Mouse (Mus musculus) midbrain, embryonic 13.5 days (tissue): ENCODE results near the gene Olfr1246. TPM values are rescaled to one million over a fixed set of nuclear protein-coding genes. Genes with fewer than 3 reads are reported as not detected.
"Not testable (repeated sequence)": the region's sequence is repeated elsewhere in the genome, so short reads cannot be mapped to it uniquely, and the experiment has no call there.

ENCODE experiments used
- ATAC-seq: fragments of 200-750 bp; cut with Nextera tagmentation; 2 replicates; pipeline ENCODE4 v1.8.0; 2017; ENCODE audit warnings: mild to moderate bottlenecking, moderate TSS enrichment, moderate library complexity
- H3K27ac ChIP-seq: fragments of 300-500 bp; sonication (generic); 2 replicates; pipeline ENCODE4 v1.5.1; 2015; ENCODE audit warnings: inconsistent platforms, mild to moderate bottlenecking, moderate library complexity
- H3K27me3 ChIP-seq: fragments of 300-500 bp; sonication (generic); 2 replicates; pipeline ENCODE4 v1.6.1; 2015; ENCODE audit warnings: mild to moderate bottlenecking, inconsistent platforms
- H3K36me3 ChIP-seq: fragments of 300-500 bp; sonication (generic); 2 replicates; pipeline ENCODE4 v1.6.1; 2015; ENCODE audit warnings: mild to moderate bottlenecking, inconsistent platforms
- H3K4me1 ChIP-seq: fragments of 300-500 bp; sonication (generic); replicated peaks from 2 replicates; pipeline ENCODE4 v1.6.1; 2015; ENCODE audit warnings: inconsistent platforms
- H3K4me2 ChIP-seq: fragments of 300-500 bp; sonication (generic); replicated peaks from 2 replicates; pipeline ENCODE4 v1.6.1; 2015; ENCODE audit warnings: moderate library complexity, mild to moderate bottlenecking, inconsistent platforms
- H3K4me3 ChIP-seq: fragments of 300-500 bp; sonication (generic); replicated peaks from 2 replicates; pipeline ENCODE4 v1.5.1; 2015; ENCODE audit warnings: mild to moderate bottlenecking, inconsistent platforms
- H3K9ac ChIP-seq: fragments of 300-500 bp; sonication (generic); replicated peaks from 2 replicates; pipeline ENCODE4 v1.6.1; 2015; ENCODE audit warnings: mild to moderate bottlenecking, inconsistent platforms
- H3K9me3 ChIP-seq: fragments of 300-500 bp; sonication (generic); 2 replicates; pipeline ENCODE4 v1.6.1; 2016; ENCODE audit warnings: mild to moderate bottlenecking, inconsistent platforms
- WGBS: fragments of 180-500 bp; shearing (Covaris S2); methylation state at CpG from one replicate; pipeline ENCODE4 v1.1.7; 2015; 5-methylcytosine and 5-hydroxymethylcytosine counted together
- polyA plus RNA-seq: library from polyadenylated mRNA; unstranded; fragments of >200 nt; fragmentation: Nextera tagmentation; extraction: Ambion mirVana; gene quantifications from 2 replicates; pipeline ENCODE4 v1.2.1, GENCODE M21; 2015

The Olfr1246 gene
- not detected in 2 replicates for polyA plus RNA-seq

DNA sequence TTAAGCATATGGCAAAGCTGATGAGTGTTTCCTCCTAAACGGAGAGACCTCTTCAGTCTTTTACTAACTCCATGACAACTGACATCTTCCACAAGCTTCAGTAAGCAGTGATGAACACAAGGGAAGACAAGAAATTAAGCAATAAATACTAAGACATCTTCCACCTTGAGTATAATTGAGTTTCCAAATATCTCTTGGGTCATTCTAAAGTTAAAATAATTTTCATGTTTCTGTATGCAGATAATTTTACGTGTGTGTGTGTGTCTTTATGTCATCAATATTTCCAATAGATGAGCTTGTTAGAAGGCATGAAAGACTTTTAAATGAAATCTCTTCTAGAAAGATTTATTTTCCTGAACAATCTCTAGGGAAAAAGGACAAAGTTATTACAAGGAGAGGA, at the start of gene Olfr1246:
Olfr1246 (minus strand) TSS at position 101 of the 400 bp plus-strand sequence.
- ATAC-seq = no peak
- H3K27me3 ChIP-seq = no peaks in the 10 kb centered on the region
- H3K36me3 ChIP-seq = no peaks in the 10 kb centered on the region
- H3K4me3 ChIP-seq = no peak within 1 kb of the TSS
- H3K9me3 ChIP-seq = no peaks in the 10 kb centered on the region
- no peaks in the 10 kb centered on the region for H3K4me1 ChIP-seq
- H3K27ac ChIP-seq = no peak within 1 kb of the TSS
- H3K9ac ChIP-seq = no peak within 1 kb of the TSS
- WGBS = 83% methylated on average over 2 of the region's 2 CpGs
- no peak within 1 kb of the TSS for H3K4me2 ChIP-seq

DNA sequence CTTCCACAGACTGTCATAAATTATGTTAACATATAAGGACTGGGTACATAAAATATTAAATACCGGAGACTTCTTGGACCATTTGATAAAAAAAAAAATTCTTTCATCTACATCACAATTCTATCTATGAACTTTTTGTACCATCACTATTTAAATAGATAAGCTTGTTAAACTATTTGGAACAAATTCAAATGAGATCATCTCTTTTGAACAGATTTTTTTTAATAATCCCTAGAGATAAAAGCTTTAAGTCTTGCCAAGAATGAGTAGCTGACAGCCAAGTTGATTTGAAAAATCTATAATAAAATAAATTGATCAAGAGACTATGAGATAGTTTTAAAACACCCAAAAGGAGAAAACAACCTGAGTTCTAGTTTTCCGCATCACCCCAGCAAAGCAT, 41.9 kb upstream of the Olfr1246 start, which contains the start of gene Olfr1249:
Olfr1249 (minus strand) TSS at position 101 of the 400 bp plus-strand sequence.
- Histone ChIP-seq H3K36me3 (no peaks in the 10 kb centered on the region), H3K4me3 (no peak within 1 kb of the TSS), H3K4me2 (no peak within 1 kb of the TSS), H3K9ac (no peak within 1 kb of the TSS), H3K27me3 (no peaks in the 10 kb centered on the region), H3K9me3 (no peaks in the 10 kb centered on the region), H3K27ac (no peak within 1 kb of the TSS), H3K4me1 (no peaks in the 10 kb centered on the region)
- ATAC-seq = no peak
- 91% methylated on average over 2 of the region's 2 CpGs for WGBS

DNA sequence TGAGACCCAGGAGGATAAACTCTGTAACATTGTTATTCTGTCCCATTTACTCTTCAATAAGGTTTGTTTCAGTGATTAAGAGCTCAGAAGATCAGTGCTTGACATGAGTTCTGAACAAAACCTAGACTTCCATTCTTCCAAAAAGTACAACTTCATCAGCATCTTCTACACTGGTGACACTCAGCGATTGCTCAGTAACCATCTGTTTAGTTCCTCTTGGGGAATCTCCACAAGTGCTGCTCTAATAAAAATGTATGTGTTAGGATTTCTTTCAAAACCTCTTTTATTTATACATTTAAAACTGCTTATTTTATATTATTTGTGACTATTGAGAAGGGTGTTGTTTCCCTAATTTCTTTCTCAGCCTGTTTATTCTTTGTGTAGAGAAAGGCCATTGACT, 25.2 kb upstream of the Olfr1246 start, which contains the start of gene Olfr1248:
Olfr1248 (minus strand) TSS at position 101 of the 400 bp plus-strand sequence.
- H3K27ac ChIP-seq, H3K9ac ChIP-seq, ATAC-seq, H3K4me3 ChIP-seq, H3K36me3 ChIP-seq, H3K9me3 ChIP-seq, H3K4me2 ChIP-seq, H3K4me1 ChIP-seq, H3K27me3 ChIP-seq: not testable (repeated sequence)
- 94% methylated on average over 1 of the region's 1 CpGs for WGBS

DNA sequence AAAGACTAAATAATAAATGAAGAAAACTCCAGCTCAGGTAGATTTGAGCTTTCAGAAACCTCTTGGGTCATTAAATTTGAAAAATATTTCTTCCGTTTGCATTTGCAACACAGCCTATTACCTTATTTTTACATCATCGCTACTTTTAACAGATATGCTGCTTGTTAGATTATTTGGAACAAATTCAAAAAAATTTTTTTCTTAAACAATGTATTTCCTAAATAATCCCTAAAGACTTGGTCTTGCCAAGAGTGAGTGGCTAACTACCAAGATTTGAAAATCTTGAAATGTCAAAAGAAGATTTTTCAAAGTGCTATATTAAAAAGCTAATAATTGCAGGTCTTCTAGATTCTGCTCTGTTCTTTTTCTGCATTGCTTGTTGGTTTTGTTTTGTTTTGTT, 21.1 kb upstream of the Olfr1246 start, which contains the start of gene Olfr1247:
Olfr1247 (minus strand) TSS at position 101 of the 400 bp plus-strand sequence.
- WGBS = 92% methylated on average over 2 of the region's 2 CpGs
- no peaks in the 10 kb centered on the region for H3K36me3 ChIP-seq
- no peak for ATAC-seq
- H3K9me3 ChIP-seq = no peaks in the 10 kb centered on the region
- H3K27ac ChIP-seq = no peak within 1 kb of the TSS
- no peak within 1 kb of the TSS for H3K4me2 ChIP-seq
- no peak within 1 kb of the TSS for H3K4me3 ChIP-seq
- no peaks in the 10 kb centered on the region for H3K27me3 ChIP-seq
- H3K9ac ChIP-seq = no peak within 1 kb of the TSS
- H3K4me1 ChIP-seq = no peaks in the 10 kb centered on the region

DNA sequence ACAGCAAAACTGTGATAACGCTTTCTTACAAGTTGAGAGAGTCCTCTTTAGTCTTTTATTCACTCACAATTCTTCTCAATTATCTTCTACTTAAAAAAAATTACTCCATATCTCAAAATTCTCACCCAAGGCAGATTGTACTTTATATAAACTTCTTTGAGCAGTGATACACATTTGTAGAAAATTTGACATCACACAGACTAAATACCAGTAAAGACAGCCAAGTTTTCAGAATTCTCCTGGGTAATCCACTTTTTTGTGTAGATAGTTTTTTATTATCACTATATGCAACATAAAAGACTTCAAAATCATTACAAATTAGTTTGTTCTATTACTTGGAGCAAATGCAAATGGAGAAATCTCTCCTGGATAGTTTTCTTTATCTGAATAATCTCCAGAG, 14.6 kb downstream of the Olfr1246 start, which contains the start of gene Olfr1245:
Olfr1245 (minus strand) TSS at position 101 of the 400 bp plus-strand sequence.
- no peak within 1 kb of the TSS for H3K9ac ChIP-seq
- no peak within 1 kb of the TSS for H3K4me2 ChIP-seq
- H3K4me3 ChIP-seq = no peak within 1 kb of the TSS
- H3K4me1 ChIP-seq = no peaks in the 10 kb centered on the region
- WGBS = 87% methylated on average over 1 of the region's 1 CpGs
- H3K27me3 ChIP-seq = no peaks in the 10 kb centered on the region
- H3K36me3 ChIP-seq = no peaks in the 10 kb centered on the region
- no peaks in the 10 kb centered on the region for H3K9me3 ChIP-seq
- no peak within 1 kb of the TSS for H3K27ac ChIP-seq
- no peak for ATAC-seq

GRCm38 (mm10) chr2:89562706-89563105, 30.3 kb downstream of the Olfr1246 start:
- 58% methylated on average over 2 of the region's 2 CpGs for WGBS
- not testable (repeated sequence) for H3K9ac ChIP-seq, H3K27me3 ChIP-seq, H3K4me3 ChIP-seq, H3K4me2 ChIP-seq, ATAC-seq, H3K27ac ChIP-seq, H3K4me1 ChIP-seq, H3K36me3 ChIP-seq, H3K9me3 ChIP-seq

- ATAC-seq = no peak
- Histone ChIP-seq H3K4me2 (no peak overlapping the region), H3K9me3 (no peaks in the 10 kb centered on the region), H3K27me3 (no peaks in the 10 kb centered on the region), H3K4me3 (no peak overlapping the region), H3K9ac (no peak overlapping the region), H3K27ac (no peak overlapping the region), H3K36me3 (no peaks in the 10 kb centered on the region), H3K4me1 (no peaks in the 10 kb centered on the region)
- 60% methylated on average over 2 of the region's 2 CpGs for WGBS
Observed at GRCm38 (mm10) chr2:89544516-89544915, 48.4 kb downstream of the Olfr1246 start.

DNA sequence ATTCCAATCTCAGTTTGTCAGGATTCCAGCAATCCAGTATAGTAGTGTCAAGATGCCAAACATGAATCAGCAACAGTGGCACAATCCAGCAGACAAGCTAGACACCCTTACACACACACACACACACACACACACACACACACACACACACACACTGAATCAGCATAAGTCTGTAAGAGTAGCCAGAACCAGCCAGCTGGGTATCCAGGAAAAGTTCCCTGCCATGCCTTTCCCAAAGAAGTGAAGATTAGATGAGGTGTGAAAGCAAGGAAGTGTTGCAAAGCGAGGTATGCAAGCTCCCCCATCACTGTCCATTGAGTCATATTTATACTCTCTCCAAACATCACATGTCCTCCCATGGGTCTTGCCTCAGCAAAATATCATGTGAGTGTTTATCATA, 53.0 kb downstream of the Olfr1246 start:
- 67% methylated on average over 1 of the region's 1 CpGs for WGBS
- no peaks in the 10 kb centered on the region for H3K9me3 ChIP-seq
- no peak overlapping the region for H3K4me2 ChIP-seq
- no peak overlapping the region for H3K27ac ChIP-seq
- H3K36me3 ChIP-seq = no peaks in the 10 kb centered on the region
- H3K4me1 ChIP-seq = no peaks in the 10 kb centered on the region
- no peaks in the 10 kb centered on the region for H3K27me3 ChIP-seq
- H3K9ac ChIP-seq = no peak overlapping the region
- no peak overlapping the region for H3K4me3 ChIP-seq
- ATAC-seq = no peak

Other genes starting within 250 kb of the Olfr1246 start
- gene Olfr1234, start 228.3 kb downstream of the Olfr1246 start, polyA plus RNA-seq = not detected in 2 replicates
- gene Olfr1238, start 183.5 kb downstream of the Olfr1246 start, polyA plus RNA-seq = not detected in 2 replicates
- not detected in 2 replicates for gene Olfr1239, start 172.8 kb downstream of the Olfr1246 start, polyA plus RNA-seq
- not detected in 2 replicates for gene Olfr1240, start 150.2 kb downstream of the Olfr1246 start, polyA plus RNA-seq
- not detected in 2 replicates for gene Olfr1241, start 106.0 kb downstream of the Olfr1246 start, polyA plus RNA-seq
- not detected in 2 replicates for gene Olfr1242, start 94.8 kb downstream of the Olfr1246 start, polyA plus RNA-seq
- gene Olfr1243, start 61.7 kb downstream of the Olfr1246 start, polyA plus RNA-seq = not detected in 2 replicates
- gene Olfr1245, start 14.7 kb downstream of the Olfr1246 start, polyA plus RNA-seq = not detected in 2 replicates
- gene Olfr1247, start 21.0 kb upstream of the Olfr1246 start, polyA plus RNA-seq = not detected in 2 replicates
- gene Olfr1248, start 25.1 kb upstream of the Olfr1246 start, polyA plus RNA-seq = not detected in 2 replicates
- gene Olfr1249, start 41.8 kb upstream of the Olfr1246 start, polyA plus RNA-seq = not detected in 2 replicates
- gene Olfr1250, start 68.3 kb upstream of the Olfr1246 start, polyA plus RNA-seq = not detected in 2 replicates
- gene Olfr1251, start 78.8 kb upstream of the Olfr1246 start, polyA plus RNA-seq = not detected in 2 replicates
- not detected in 2 replicates for gene Olfr1252, start 131.9 kb upstream of the Olfr1246 start, polyA plus RNA-seq
- not detected in 2 replicates for gene Olfr1253, start 163.9 kb upstream of the Olfr1246 start, polyA plus RNA-seq
- not detected in 2 replicates for gene Olfr1254, start 200.5 kb upstream of the Olfr1246 start, polyA plus RNA-seq
- gene Olfr1255, start 218.9 kb upstream of the Olfr1246 start, polyA plus RNA-seq = not detected in 2 replicates
- gene Olfr1256, start 248.4 kb upstream of the Olfr1246 start, polyA plus RNA-seq = 0.03 and 0.13 TPM in 2 replicates